Mouse (Mus musculus) forebrain, postnatal 0 days (tissue): ENCODE measurements around the gene Gcnt7. TPM values are rescaled to one million over a fixed set of nuclear protein-coding genes. Genes with fewer than 3 reads are reported as not detected.

Experiments
- ATAC-seq: fragments of 200-750 bp; cut with Nextera tagmentation; 2 replicates; pipeline ENCODE4 v1.8.0; 2017; ENCODE audit warnings: mild to moderate bottlenecking, moderate library complexity
- DNase-seq: peaks from one replicate; pipeline ENCODE4 v3.0.0-alpha.2; 2015
- H3K27ac ChIP-seq: fragments of 300-500 bp; sonication (generic); 2 replicates; pipeline ENCODE4 v1.5.1; 2014; ENCODE audit warnings: low read depth, mild to moderate bottlenecking, antibody characterized with exemption, low read length, moderate library complexity, mixed read lengths
- H3K27me3 ChIP-seq: fragments of 300-500 bp; sonication (generic); 2 replicates; pipeline ENCODE4 v1.6.1; 2014; ENCODE audit warnings: mild to moderate bottlenecking, low read length, mixed read lengths; ENCODE audit not compliant: insufficient read depth
- H3K36me3 ChIP-seq: fragments of 300-500 bp; sonication (generic); 2 replicates; pipeline ENCODE4 v1.6.1; 2014; ENCODE audit warnings: mild to moderate bottlenecking, moderate library complexity; ENCODE audit not compliant: insufficient read depth
- H3K4me1 ChIP-seq: fragments of 300-500 bp; sonication (generic); 2 replicates; pipeline ENCODE4 v1.6.1; 2014; ENCODE audit warnings: antibody characterized with exemption; ENCODE audit not compliant: insufficient read depth
- H3K4me2 ChIP-seq: fragments of 300-500 bp; sonication (generic); 2 replicates; pipeline ENCODE4 v1.6.1; 2014; ENCODE audit warnings: low read depth, mild to moderate bottlenecking, moderate library complexity
- H3K4me3 ChIP-seq: fragments of 300-500 bp; sonication (generic); 2 replicates; pipeline ENCODE4 v1.5.1; 2014; ENCODE audit warnings: low read depth, low read length, mixed read lengths
- H3K9ac ChIP-seq: fragments of 300-500 bp; sonication (generic); 2 replicates; pipeline ENCODE4 v1.6.1; 2014; ENCODE audit warnings: mild to moderate bottlenecking
- H3K9me3 ChIP-seq: fragments of 300-500 bp; sonication (generic); 2 replicates; pipeline ENCODE4 v1.6.1; 2016; ENCODE audit warnings: low read length
- CTCF ChIP-seq: sonication (generic); IDR thresholded peaks from 2 replicates; pipeline ENCODE4 v1.5.1; 2016; ENCODE audit warnings: antibody characterized with exemption, control low read depth, low read depth
- WGBS: fragments of 180-500 bp; shearing (Covaris S2); extraction: QIAGEN DNeasy Blood & Tissue Kit; methylation state at CpG from one replicate; pipeline ENCODE4 v1.1.7; 2014; 5-methylcytosine and 5-hydroxymethylcytosine counted together
- polyA plus RNA-seq: library from polyadenylated mRNA; unstranded; fragments of >200 nt; fragmentation: Nextera tagmentation; extraction: Ambion mirVana; gene quantifications from 2 replicates; pipeline ENCODE4 v1.2.1, GENCODE M21; 2015
- total RNA-seq: library from RNA; depleted of rRNA; stranded (reverse); fragments of >200 nt; gene quantifications from 2 replicates; pipeline ENCODE4 v1.2.3, GENCODE M21; 2014

Gene Gcnt7
- total and polyA plus RNA-seq, 2 experiments from 2014 or later = 0.74 TPM; not detected in 1

- no peaks in the 10 kb centered on the region for H3K4me1 ChIP-seq
- DNase-seq (no peak), ATAC-seq (no peak)
- no peak overlapping the region for H3K4me3 ChIP-seq
- 91% methylated on average over 4 of the region's 4 CpGs for WGBS
- peaks cover 55% of the 10 kb centered on the region for H3K36me3 ChIP-seq
- H3K27ac ChIP-seq = no peak overlapping the region
- TF ChIP-seq CTCF = no peak
- no peak overlapping the region for H3K4me2 ChIP-seq
- H3K9me3 ChIP-seq = no peaks in the 10 kb centered on the region
- no peaks in the 10 kb centered on the region for H3K27me3 ChIP-seq
- H3K9ac ChIP-seq = no peak overlapping the region
Measured at GRCm38 (mm10) chr2:172462813-172463212, 4.4 kb upstream of the Gcnt7 start.

GRCm38 (mm10) chr2:172460647-172461046 is 2.3 kb upstream of the Gcnt7 start:
- peaks cover 41% of the 10 kb centered on the region for H3K36me3 ChIP-seq
- no peak overlapping the region for H3K9ac ChIP-seq
- no peak overlapping the region for H3K4me2 ChIP-seq
- no peaks in the 10 kb centered on the region for H3K4me1 ChIP-seq
- DNase-seq (no peak), ATAC-seq (no peak)
- no peaks in the 10 kb centered on the region for H3K27me3 ChIP-seq
- H3K4me3 ChIP-seq = no peak overlapping the region
- no peak for TF ChIP-seq CTCF
- no peaks in the 10 kb centered on the region for H3K9me3 ChIP-seq
- 91% methylated on average over 2 of the region's 2 CpGs for WGBS
- no peak overlapping the region for H3K27ac ChIP-seq

GRCm38 (mm10) chr2:172452458-172452857 is 5.9 kb downstream of the Gcnt7 start:
- no peak for TF ChIP-seq CTCF
- DNase-seq (no peak), ATAC-seq (no peak)
- no peak overlapping the region for H3K4me2 ChIP-seq
- H3K27ac ChIP-seq = no peak overlapping the region
- peaks cover 67% of the 10 kb centered on the region for H3K36me3 ChIP-seq
- H3K27me3 ChIP-seq = no peaks in the 10 kb centered on the region
- H3K4me3 ChIP-seq = no peak overlapping the region
- H3K4me1 ChIP-seq = no peaks in the 10 kb centered on the region
- H3K9me3 ChIP-seq = no peaks in the 10 kb centered on the region
- no peak overlapping the region for H3K9ac ChIP-seq
- 97% methylated on average over 10 of the region's 10 CpGs for WGBS

GRCm38 (mm10) chr2:172452031-172452430 is 6.4 kb downstream of the Gcnt7 start:
- H3K27ac ChIP-seq = no peak overlapping the region
- H3K4me2 ChIP-seq = no peak overlapping the region
- no peak overlapping the region for H3K9ac ChIP-seq
- H3K36me3 ChIP-seq = peaks cover 67% of the 10 kb centered on the region
- ATAC-seq (no peak), DNase-seq (no peak)
- no peaks in the 10 kb centered on the region for H3K9me3 ChIP-seq
- no peak overlapping the region for H3K4me3 ChIP-seq
- no peaks in the 10 kb centered on the region for H3K27me3 ChIP-seq
- H3K4me1 ChIP-seq = no peaks in the 10 kb centered on the region
- TF ChIP-seq CTCF = no peak
- WGBS = 93% methylated on average over 4 of the region's 4 CpGs

DNA sequence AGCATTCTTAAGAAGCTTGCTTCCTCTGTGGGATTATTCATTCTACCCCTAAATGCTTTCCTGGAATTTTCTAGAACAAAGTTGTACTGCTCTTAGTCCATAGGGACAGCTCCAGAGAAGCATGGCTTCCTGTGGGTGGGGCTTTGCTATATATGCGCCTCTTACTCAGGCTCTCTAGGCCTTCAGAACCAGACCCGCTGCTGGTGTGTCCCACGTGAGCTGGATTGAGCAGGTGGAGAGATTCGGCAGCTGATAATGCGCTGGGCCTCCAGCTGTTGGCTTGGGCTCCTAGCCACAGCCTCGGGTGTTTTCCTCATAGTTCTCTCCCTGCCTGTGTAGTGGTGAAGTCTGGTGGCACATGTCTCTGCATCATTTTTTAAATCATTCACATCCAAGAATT is 7.8 kb downstream of the Gcnt7 start:
- H3K4me1 ChIP-seq = no peaks in the 10 kb centered on the region
- no peak overlapping the region for H3K4me3 ChIP-seq
- H3K27me3 ChIP-seq = no peaks in the 10 kb centered on the region
- WGBS = 91% methylated on average over 6 of the region's 6 CpGs
- DNase-seq (no peak), ATAC-seq (no peak)
- no peak overlapping the region for H3K4me2 ChIP-seq
- no peak for TF ChIP-seq CTCF
- peaks cover 81% of the 10 kb centered on the region for H3K36me3 ChIP-seq
- no peak overlapping the region for H3K9ac ChIP-seq
- H3K9me3 ChIP-seq = no peaks in the 10 kb centered on the region
- no peak overlapping the region for H3K27ac ChIP-seq

GRCm38 (mm10) chr2:172448329-172448728 is 10.1 kb downstream of the Gcnt7 start:
- no peak overlapping the region for H3K4me3 ChIP-seq
- TF ChIP-seq CTCF = no peak
- H3K4me1 ChIP-seq = no peaks in the 10 kb centered on the region
- H3K4me2 ChIP-seq = no peak overlapping the region
- no peak overlapping the region for H3K9ac ChIP-seq
- H3K27ac ChIP-seq = no peak overlapping the region
- H3K36me3 ChIP-seq = peaks cover 83% of the 10 kb centered on the region
- no peaks in the 10 kb centered on the region for H3K9me3 ChIP-seq
- no peak for ATAC-seq
- WGBS = 88% methylated on average over 4 of the region's 4 CpGs
- H3K27me3 ChIP-seq = no peaks in the 10 kb centered on the region
- DNase-seq = no peak

GRCm38 (mm10) chr2:172447317-172447716 is 11.1 kb downstream of the Gcnt7 start:
- Histone ChIP-seq H3K4me2 (no peak overlapping the region), H3K27ac (no peak overlapping the region), H3K9ac (no peak overlapping the region), H3K4me1 (no peaks in the 10 kb centered on the region), H3K27me3 (no peaks in the 10 kb centered on the region), H3K9me3 (no peaks in the 10 kb centered on the region), H3K4me3 (no peak overlapping the region), H3K36me3 (peaks cover 75% of the 10 kb centered on the region)
- no peak for ATAC-seq
- WGBS = 94% methylated on average over 6 of the region's 6 CpGs
- no peak for DNase-seq
- peak; percentile 63 for TF ChIP-seq CTCF

DNA sequence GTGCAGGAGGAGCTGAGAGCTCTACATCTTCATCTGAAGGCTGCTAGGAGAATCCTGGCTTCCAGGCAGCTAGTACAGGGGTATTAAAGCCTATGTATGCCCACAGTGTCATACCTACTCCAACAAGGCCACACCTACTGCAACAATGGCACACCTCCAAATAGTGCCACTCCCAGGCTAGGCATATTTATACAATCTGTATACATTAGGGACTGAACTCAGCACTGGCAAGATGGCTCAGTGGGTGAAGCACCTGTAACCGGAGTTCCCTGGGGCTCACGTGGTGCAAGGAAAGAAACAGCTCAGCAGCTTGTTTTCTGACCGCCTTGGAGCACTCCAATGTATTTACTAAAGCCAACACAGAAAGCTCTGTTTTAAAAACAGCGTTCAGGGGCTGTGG is 12.8 kb downstream of the Gcnt7 start:
- no peak for DNase-seq
- TF ChIP-seq CTCF = no peak
- 0 out of 2 replicates have a peak, but pooled peaks cover 6% of the 10 kb centered on the region for H3K4me1 ChIP-seq
- no peaks in the 10 kb centered on the region for H3K9me3 ChIP-seq
- no peaks in the 10 kb centered on the region for H3K27me3 ChIP-seq
- ATAC-seq = no peak
- no peak overlapping the region for H3K4me2 ChIP-seq
- H3K36me3 ChIP-seq = peaks cover 58% of the 10 kb centered on the region
- 93% methylated on average over 4 of the region's 4 CpGs for WGBS
- H3K27ac ChIP-seq = no peak overlapping the region
- H3K9ac ChIP-seq = no peak overlapping the region
- H3K4me3 ChIP-seq = no peak overlapping the region
